Mouse (Mus musculus) MEL (cell line): ENCODE measurements around the gene Trnau1ap.

Source experiments
- BHLHE40 ChIP-seq: IDR thresholded peaks from 2 replicates; pipeline ENCODE4 v1.6.1; 2012; ENCODE audit warnings: low read depth, mild to moderate bottlenecking, inconsistent platforms, low read length, improper control_type of control experiment, borderline replicate concordance
- CHD1 ChIP-seq: IDR thresholded peaks from 2 replicates; pipeline ENCODE4 v1.6.1; 2012; ENCODE audit warnings: low read depth, mild to moderate bottlenecking, inconsistent platforms, low read length, improper control_type of control experiment
- CTCF ChIP-seq, 3 experiments: IDR thresholded peaks in 2 of 3; conservative IDR thresholded peaks in 1 of 3; 2 replicates each; pipeline ENCODE4 v1.5.1; 2011 to 2012; ENCODE audit warnings: low read length in 3 of 3, low read depth in 2 of 3, mild to moderate bottlenecking in 2 of 3, improper control_type of control experiment in 1 of 3, inconsistent platforms in 1 of 3, mixed read lengths in 1 of 3, moderate library complexity in 1 of 3; ENCODE audit not compliant: control insufficient read depth in 1 of 3, insufficient read depth in 1 of 3, poor library complexity in 1 of 3, severe bottlenecking in 1 of 3
- E2F4 ChIP-seq: IDR thresholded peaks from 2 replicates; pipeline ENCODE4 v1.6.1; 2011; ENCODE audit warnings: low read depth, low read length, improper control_type of control experiment, borderline replicate concordance
- EP300 ChIP-seq, 2 experiments: IDR thresholded peaks; 2 replicates each; pipeline ENCODE4 v1.6.1; 2011; ENCODE audit warnings: improper control_type of control experiment in 2 of 2, low read length in 2 of 2, low read depth in 1 of 2, mild to moderate bottlenecking in 1 of 2
- GATA1 ChIP-seq: IDR thresholded peaks from 2 replicates; pipeline ENCODE4 v1.6.1; 2011; ENCODE audit warnings: low read depth, low read length, improper control_type of control experiment
- POLR2A ChIP-seq, 2 experiments: IDR thresholded peaks; 2 replicates each; pipeline ENCODE4 v1.6.1; 2011 to 2012; ENCODE audit warnings: low read length in 2 of 2, mild to moderate bottlenecking in 2 of 2, control low read depth in 1 of 2, improper control_type of control experiment in 1 of 2, low read depth in 1 of 2, moderate library complexity in 1 of 2; ENCODE audit not compliant: control insufficient read depth in 1 of 2, insufficient read depth in 1 of 2, poor library complexity in 1 of 2
- POLR2AphosphoS5 ChIP-seq: IDR thresholded peaks from 2 replicates; pipeline ENCODE4 v1.6.1; 2012; ENCODE audit warnings: low read depth, borderline replicate concordance, mild to moderate bottlenecking, inconsistent platforms, low read length, moderate library complexity, mixed read lengths
- TAL1 ChIP-seq: IDR thresholded peaks from 2 replicates; pipeline ENCODE4 v1.6.1; 2012; ENCODE audit warnings: mild to moderate bottlenecking, inconsistent platforms, low read length, moderate library complexity, mixed read lengths
- TCF12 ChIP-seq: IDR thresholded peaks from 2 replicates; pipeline ENCODE4 v1.6.1; 2014; ENCODE audit warnings: low read depth, mild to moderate bottlenecking, inconsistent platforms, low read length, improper control_type of control experiment, moderate library complexity

- no peak for TF ChIP-seq BHLHE40
- TF ChIP-seq POLR2A (IDR thresholded peaks at IDR 0.05; ENCODE audit: control insufficient read depth in 1 of 2, insufficient read depth in 1 of 2, low read depth in 1 of 2, low read length in 2 of 2, poor library complexity in 1 of 2): no peak
- TF ChIP-seq POLR2AphosphoS5: no peak
- TF ChIP-seq EP300 (IDR thresholded peaks at IDR 0.05; ENCODE audit: low read depth in 1 of 2, low read length in 2 of 2): peak; percentile 27 to 53; a peak in 3 of 4 replicates
- TF ChIP-seq TAL1: no peak
- TF ChIP-seq GATA1: peak; percentile 82
- no peak for TF ChIP-seq CHD1
- peak; percentile 42; the same call in 1 of the 2 replicates for TF ChIP-seq TCF12
- TF ChIP-seq CTCF (IDR thresholded peaks at IDR 0.05 in 2 of 3, conservative IDR thresholded peaks at IDR 0.05 in 1 of 3; ENCODE audit: control insufficient read depth in 1 of 3, insufficient read depth in 1 of 3, low read depth in 2 of 3, low read length in 3 of 3, poor library complexity in 1 of 3, severe bottlenecking in 1 of 3): no peak
- TF ChIP-seq E2F4: no peak
Observed at GRCm38 (mm10) chr4:132263313-132263712, 66.0 kb downstream of the Trnau1ap start.
